Mouse (Mus musculus) limb, embryonic 15.5 days (tissue): ENCODE results near the gene Gm7694. TPM values are rescaled to one million over a fixed set of nuclear protein-coding genes. Genes with fewer than 3 reads are reported as not detected.

Experiments used
- ATAC-seq: fragments of 200-750 bp; cut with Nextera tagmentation; 2 replicates; pipeline ENCODE4 v1.8.0; 2017; ENCODE audit warnings: low read depth, moderate TSS enrichment; ENCODE audit not compliant: insufficient number of reproducible peaks, low FRiP score, low TSS enrichment
- H3K27ac ChIP-seq: fragments of 300-500 bp; sonication (generic); 2 replicates; pipeline ENCODE4 v1.5.1; 2015; ENCODE audit warnings: moderate library complexity, mild to moderate bottlenecking, inconsistent platforms
- H3K27me3 ChIP-seq: fragments of 300-500 bp; sonication (generic); 2 replicates; pipeline ENCODE4 v1.6.1; 2015; ENCODE audit warnings: inconsistent platforms
- H3K36me3 ChIP-seq: fragments of 300-500 bp; sonication (generic); 2 replicates; pipeline ENCODE4 v1.6.1; 2015; ENCODE audit warnings: inconsistent platforms
- H3K4me1 ChIP-seq: fragments of 300-500 bp; sonication (generic); 2 replicates; pipeline ENCODE4 v1.6.1; 2015; ENCODE audit warnings: inconsistent platforms
- H3K4me2 ChIP-seq: fragments of 300-500 bp; sonication (generic); 2 replicates; pipeline ENCODE4 v1.6.1; 2015; ENCODE audit warnings: mild to moderate bottlenecking, inconsistent platforms
- H3K4me3 ChIP-seq: fragments of 300-500 bp; sonication (generic); 2 replicates; pipeline ENCODE4 v1.5.1; 2015; ENCODE audit warnings: mild to moderate bottlenecking, inconsistent platforms
- H3K9ac ChIP-seq: fragments of 300-500 bp; sonication (generic); 2 replicates; pipeline ENCODE4 v1.6.1; 2015; ENCODE audit warnings: inconsistent platforms
- H3K9me3 ChIP-seq: fragments of 300-500 bp; sonication (generic); 2 replicates; pipeline ENCODE4 v1.6.1; 2016; ENCODE audit warnings: inconsistent platforms
- WGBS: fragments of 180-500 bp; shearing (Covaris S2); methylation state at CpG from one replicate; pipeline ENCODE4 v1.1.7; 2015; 5-methylcytosine and 5-hydroxymethylcytosine counted together
- polyA plus RNA-seq: library from polyadenylated mRNA; unstranded; fragments of >200 nt; fragmentation: Nextera tagmentation; extraction: Ambion mirVana; gene quantifications from 2 replicates; pipeline ENCODE4 v1.2.1, GENCODE M21; 2015

Gene Gm7694
- 3.0 TPM in 2 replicates for polyA plus RNA-seq

DNA sequence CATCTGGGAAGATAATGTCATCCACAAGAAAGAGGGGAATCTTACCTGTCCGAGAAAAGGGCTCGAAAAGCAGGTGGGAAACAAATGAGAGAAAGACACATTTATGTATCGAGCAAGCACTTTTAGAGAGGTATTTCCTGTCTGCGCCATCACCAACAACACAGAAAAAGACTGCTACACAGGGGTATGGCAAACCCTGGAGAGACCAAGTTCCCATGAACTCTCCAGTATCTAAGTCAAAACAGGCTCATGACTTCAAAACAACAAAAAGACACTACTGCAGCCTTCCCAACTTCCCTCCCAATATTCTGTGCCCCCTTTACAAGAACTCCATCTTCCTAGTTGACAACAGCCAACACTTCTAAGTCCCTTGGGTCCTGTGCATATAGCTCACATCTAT, at the start of gene Gm7694:
Gene Gm7694 (minus strand): TSS at position 101 of the 400 bp plus-strand sequence.
- Histone ChIP-seq H3K36me3 (no peaks in the 10 kb centered on the region), H3K9me3 (no peaks in the 10 kb centered on the region), H3K4me2 (no peak within 1 kb of the TSS), H3K27me3 (no peaks in the 10 kb centered on the region), H3K27ac (no peak within 1 kb of the TSS), H3K9ac (no peak within 1 kb of the TSS), H3K4me3 (no peak within 1 kb of the TSS), H3K4me1 (no peaks in the 10 kb centered on the region)
- no peak for ATAC-seq
- WGBS, result 95% methylated on average over 4 of the region's 4 CpGs

DNA sequence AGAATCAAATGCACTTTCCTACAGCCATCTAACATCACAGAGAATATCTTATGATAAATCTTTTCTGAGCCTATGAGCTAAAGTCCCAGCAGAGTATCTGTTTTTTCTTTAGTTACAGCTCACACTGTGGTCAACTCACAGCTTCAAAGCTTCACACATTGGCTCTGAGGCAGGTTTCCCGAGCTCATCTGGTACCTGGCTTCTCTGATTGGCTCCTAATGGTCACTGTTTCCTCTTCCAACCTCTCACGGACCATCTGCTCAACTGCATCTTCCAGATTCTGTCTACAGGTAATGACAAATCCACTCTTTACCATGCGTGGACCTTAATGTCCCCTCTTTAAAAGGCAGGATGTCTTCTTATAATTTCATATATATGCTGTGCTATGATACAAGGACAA, 47.2 kb upstream of the Gm7694 start:
- no peaks in the 10 kb centered on the region for H3K9me3 ChIP-seq
- WGBS, result 52% methylated on average over 3 of the region's 3 CpGs

DNA sequence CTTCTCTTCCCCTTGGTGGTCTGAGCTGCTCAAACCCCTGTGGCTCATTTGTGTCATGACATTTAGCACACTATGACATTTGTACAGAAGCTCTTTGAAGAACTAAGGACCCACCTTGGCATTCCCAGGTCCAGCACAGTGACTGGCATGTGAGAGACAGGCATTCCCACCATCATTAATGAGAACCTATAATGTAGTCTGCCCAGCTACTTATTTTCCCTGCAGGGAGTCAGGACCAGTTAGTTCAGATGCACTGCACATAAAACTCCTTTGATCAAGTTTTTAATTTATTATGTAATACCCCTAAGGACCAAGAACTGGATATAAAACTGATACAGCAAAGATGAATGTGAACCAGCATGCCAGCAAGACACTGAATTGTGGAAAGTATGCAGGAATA, 44.9 kb upstream of the Gm7694 start:
- H3K4me1 ChIP-seq, result no peaks in the 10 kb centered on the region
- ATAC-seq, result no peak
- no peaks in the 10 kb centered on the region for H3K27me3 ChIP-seq
- no peak overlapping the region for H3K4me2 ChIP-seq
- no peak overlapping the region for H3K4me3 ChIP-seq
- no peak overlapping the region for H3K27ac ChIP-seq
- no peak overlapping the region for H3K9ac ChIP-seq
- H3K36me3 ChIP-seq, result no peaks in the 10 kb centered on the region
- no peaks in the 10 kb centered on the region for H3K9me3 ChIP-seq

More for the DNA sequence above, 47.2 kb upstream of the Gm7694 start:
- H3K36me3 ChIP-seq, result no peaks in the 10 kb centered on the region
- H3K27me3 ChIP-seq, result no peaks in the 10 kb centered on the region
- H3K4me2 ChIP-seq, result no peak overlapping the region
- no peak for ATAC-seq
- H3K4me3 ChIP-seq, result no peak overlapping the region
- H3K4me1 ChIP-seq, result no peaks in the 10 kb centered on the region
- H3K27ac ChIP-seq, result no peak overlapping the region
- no peak overlapping the region for H3K9ac ChIP-seq

DNA sequence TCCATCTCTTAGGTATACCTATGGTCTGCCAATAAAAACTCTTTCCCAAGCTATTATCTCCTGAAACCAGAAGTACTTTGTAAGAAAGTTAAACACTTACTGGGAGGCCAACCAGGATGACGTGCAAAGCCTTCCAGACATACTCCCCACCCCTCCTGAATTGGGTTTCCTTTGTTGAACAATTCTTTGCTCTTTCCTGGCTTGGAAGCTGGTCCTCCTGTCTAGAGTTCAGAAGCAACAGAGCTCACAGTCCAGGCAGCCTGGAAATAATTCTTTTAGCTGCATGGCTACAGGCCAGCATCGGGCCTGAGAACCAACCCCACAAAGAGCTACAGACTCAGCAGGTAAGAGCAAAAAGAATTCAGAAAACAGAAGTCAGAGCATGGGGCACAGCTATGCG, 40.1 kb upstream of the Gm7694 start:
- Histone ChIP-seq H3K4me1 (no peaks in the 10 kb centered on the region), H3K9me3 (no peaks in the 10 kb centered on the region)
- ATAC-seq, result no peak

DNA sequence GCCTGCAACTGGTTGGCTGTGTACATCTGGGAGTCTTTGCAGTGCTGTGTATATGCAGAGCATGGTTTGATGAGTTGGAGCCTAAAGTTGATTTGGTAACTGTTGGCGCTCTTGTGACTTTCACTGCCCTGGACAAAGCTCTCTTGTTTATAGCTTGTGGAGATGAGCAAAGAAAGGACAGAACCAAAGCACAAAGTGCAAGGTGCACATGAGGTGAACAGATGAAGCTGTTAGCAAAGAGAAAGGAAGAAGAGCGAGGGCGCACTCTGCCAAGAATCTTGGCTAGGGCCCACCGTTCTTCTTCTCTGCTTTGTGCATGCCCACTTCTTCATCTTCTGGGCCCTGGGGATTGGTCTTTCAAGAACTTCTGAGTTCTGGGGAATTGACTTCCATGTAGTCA, 37.8 kb upstream of the Gm7694 start:
- no peak overlapping the region for H3K27ac ChIP-seq
- no peaks in the 10 kb centered on the region for H3K9me3 ChIP-seq
- no peak overlapping the region for H3K4me2 ChIP-seq
- H3K4me3 ChIP-seq, result no peak overlapping the region
- no peak for ATAC-seq
- WGBS, result 92% methylated on average over 4 of the region's 4 CpGs
- no peaks in the 10 kb centered on the region for H3K4me1 ChIP-seq
- no peak overlapping the region for H3K9ac ChIP-seq
- no peaks in the 10 kb centered on the region for H3K27me3 ChIP-seq
- no peaks in the 10 kb centered on the region for H3K36me3 ChIP-seq

More for the DNA sequence above, 40.1 kb upstream of the Gm7694 start:
- Histone ChIP-seq H3K9ac (no peak overlapping the region), H3K4me2 (no peak overlapping the region), H3K27me3 (no peaks in the 10 kb centered on the region), H3K27ac (no peak overlapping the region), H3K4me3 (no peak overlapping the region), H3K36me3 (no peaks in the 10 kb centered on the region)
- 71% methylated on average over 3 of the region's 3 CpGs for WGBS

DNA sequence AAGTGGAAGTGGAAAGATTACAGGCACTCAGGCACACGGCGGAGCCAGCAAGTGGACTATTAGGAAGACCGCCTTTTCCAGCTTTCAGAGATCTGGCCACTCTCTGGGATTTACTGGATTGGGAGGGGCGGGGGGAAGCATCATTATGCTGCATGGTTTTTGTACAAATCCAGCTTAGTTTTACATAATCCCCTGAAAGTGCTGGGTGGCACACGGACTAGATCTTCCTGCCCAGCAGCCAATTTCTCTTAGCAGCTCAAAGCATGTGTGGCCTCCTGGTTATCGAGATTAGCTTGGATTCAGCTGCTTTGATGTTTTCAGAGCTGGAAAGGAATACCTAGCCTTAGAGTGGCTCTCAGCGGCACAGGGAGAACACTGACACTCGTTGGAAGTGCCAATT, 36.9 kb upstream of the Gm7694 start:
- ATAC-seq, result no peak
- WGBS, result 58% methylated on average over 8 of the region's 8 CpGs
- H3K27me3 ChIP-seq, result no peaks in the 10 kb centered on the region

DNA sequence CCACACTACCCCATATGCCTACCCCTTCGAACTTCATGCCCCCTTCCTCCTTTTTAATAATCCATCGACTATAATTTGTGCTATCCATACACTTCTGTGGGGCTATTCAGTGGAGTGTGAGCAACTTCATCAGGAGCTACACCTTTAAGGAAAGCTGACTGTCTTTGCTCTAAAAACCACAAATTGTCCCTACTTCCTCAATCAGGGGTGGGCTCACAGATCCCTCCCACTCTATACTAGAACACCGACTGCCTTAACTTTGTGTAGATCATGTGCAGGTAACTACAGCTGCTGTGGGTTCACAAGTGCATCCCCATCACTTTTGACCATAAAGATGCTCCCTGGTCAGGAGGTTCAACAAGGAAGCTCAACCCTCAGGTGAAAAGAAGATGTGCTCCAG, 33.8 kb upstream of the Gm7694 start:
- no peak overlapping the region for H3K27ac ChIP-seq
- H3K27me3 ChIP-seq, result no peaks in the 10 kb centered on the region
- no peak overlapping the region for H3K4me2 ChIP-seq
- H3K9me3 ChIP-seq, result no peaks in the 10 kb centered on the region
- no peak overlapping the region for H3K9ac ChIP-seq
- ATAC-seq, result no peak
- H3K4me1 ChIP-seq, result no peaks in the 10 kb centered on the region
- H3K4me3 ChIP-seq, result no peak overlapping the region
- H3K36me3 ChIP-seq, result no peaks in the 10 kb centered on the region
- 89% methylated on average over 3 of the region's 3 CpGs for WGBS

More for the DNA sequence above, 36.9 kb upstream of the Gm7694 start:
- Histone ChIP-seq H3K9ac (no peak overlapping the region), H3K4me2 (no peak overlapping the region), H3K27ac (no peak overlapping the region), H3K4me1 (no peaks in the 10 kb centered on the region), H3K9me3 (no peaks in the 10 kb centered on the region), H3K36me3 (no peaks in the 10 kb centered on the region), H3K4me3 (no peak overlapping the region)

DNA sequence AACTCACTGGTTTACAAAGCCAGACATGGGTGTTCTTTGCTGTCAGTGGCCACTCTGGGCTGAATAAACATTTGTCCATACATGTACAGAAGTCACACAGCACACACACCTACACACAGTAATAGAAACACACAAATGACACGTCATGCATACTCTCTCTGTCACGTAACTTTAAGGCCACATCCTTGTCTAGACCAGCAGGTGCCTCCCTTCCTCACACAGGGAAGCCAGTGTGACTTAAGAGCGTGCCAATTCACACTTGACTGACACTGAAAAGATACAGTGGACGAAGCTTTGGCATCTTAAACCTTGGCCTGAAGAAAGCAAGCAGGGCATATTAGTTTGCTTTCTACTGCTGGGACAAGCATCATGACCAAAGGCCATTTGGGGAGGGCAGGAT, 26.6 kb upstream of the Gm7694 start:
- Histone ChIP-seq H3K4me3 (no peak overlapping the region), H3K9me3 (no peaks in the 10 kb centered on the region), H3K4me1 (no peaks in the 10 kb centered on the region), H3K27me3 (no peaks in the 10 kb centered on the region), H3K4me2 (no peak overlapping the region), H3K36me3 (no peaks in the 10 kb centered on the region; the same call in 1 of the 2 replicates), H3K27ac (no peak overlapping the region), H3K9ac (no peak overlapping the region)
- 90% methylated on average over 4 of the region's 4 CpGs for WGBS
- ATAC-seq, result no peak

DNA sequence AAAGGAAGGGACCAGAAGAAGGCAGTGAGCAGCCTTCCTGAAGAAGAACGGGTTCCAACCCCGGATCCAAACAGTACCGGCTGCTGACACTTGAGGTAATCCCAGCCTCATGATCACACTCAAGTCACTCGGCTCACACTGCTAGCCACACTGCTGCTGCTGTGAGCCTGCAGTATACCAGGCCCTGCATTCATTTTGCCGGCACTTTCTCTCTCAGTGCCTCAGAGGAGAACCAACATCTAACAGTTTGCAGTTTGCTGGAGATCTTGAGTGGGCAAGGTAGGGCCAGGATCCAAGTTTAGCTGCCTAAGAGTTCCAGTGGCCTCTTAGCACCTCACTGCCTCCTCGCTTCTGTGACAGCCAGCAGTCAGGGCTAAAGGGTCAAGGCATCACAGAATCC, 25.8 kb upstream of the Gm7694 start:
- Histone ChIP-seq H3K9ac (no peak overlapping the region), H3K36me3 (no peaks in the 10 kb centered on the region; the same call in 1 of the 2 replicates), H3K4me1 (no peaks in the 10 kb centered on the region), H3K27me3 (no peaks in the 10 kb centered on the region), H3K4me3 (no peak overlapping the region), H3K27ac (no peak overlapping the region), H3K4me2 (no peak overlapping the region), H3K9me3 (no peaks in the 10 kb centered on the region)
- 61% methylated on average over 6 of the region's 6 CpGs for WGBS
- no peak for ATAC-seq

DNA sequence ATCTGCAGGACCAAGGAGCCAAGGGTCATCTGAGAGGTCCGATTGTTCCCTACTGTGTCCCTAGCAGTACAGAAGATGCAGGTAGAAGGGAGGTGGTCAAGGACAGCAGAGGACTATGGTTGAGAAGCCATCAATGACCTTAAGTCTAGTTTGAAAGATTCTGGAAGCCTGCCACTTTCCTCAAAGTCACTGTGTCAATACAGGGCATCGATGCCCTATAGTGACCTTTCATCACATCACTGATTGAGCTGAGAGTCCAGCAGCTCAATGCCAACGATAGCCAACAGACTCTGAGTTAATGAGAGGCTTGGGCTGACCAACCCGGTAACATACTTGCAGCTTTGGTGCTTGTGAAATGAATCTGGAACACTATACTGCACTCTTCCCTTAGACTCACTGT, 19.1 kb upstream of the Gm7694 start:
- WGBS, result 91% methylated on average over 4 of the region's 4 CpGs
- no peak overlapping the region for H3K27ac ChIP-seq
- H3K4me3 ChIP-seq, result no peak overlapping the region
- H3K4me2 ChIP-seq, result no peak overlapping the region
- H3K27me3 ChIP-seq, result no peaks in the 10 kb centered on the region
- no peak for ATAC-seq
- H3K36me3 ChIP-seq, result no peaks in the 10 kb centered on the region; the same call in 1 of the 2 replicates
- H3K9ac ChIP-seq, result no peak overlapping the region
- no peaks in the 10 kb centered on the region for H3K9me3 ChIP-seq
- H3K4me1 ChIP-seq, result no peaks in the 10 kb centered on the region

DNA sequence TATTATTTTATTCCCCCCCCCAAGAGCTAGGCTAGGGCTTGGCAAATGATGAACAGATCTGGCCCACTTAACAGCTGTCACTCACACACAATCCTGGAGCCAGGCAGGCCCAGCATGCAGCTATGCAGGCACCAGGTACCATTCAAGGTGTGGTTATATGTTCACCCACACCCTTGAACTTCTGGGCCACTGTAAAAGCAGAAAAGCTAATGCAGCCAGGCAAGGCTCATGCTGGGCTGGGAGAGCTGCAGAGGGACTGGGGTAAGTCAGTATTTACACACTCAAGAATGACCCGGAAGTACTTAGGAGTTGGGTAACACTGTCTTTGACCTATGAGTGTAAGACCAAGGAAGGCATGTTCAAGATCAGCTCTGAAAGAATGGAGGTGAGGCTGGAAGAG, 18.2 kb upstream of the Gm7694 start:
- 98% methylated on average over 1 of the region's 1 CpGs for WGBS
- ATAC-seq, result no peak
- Histone ChIP-seq H3K4me2 (no peak overlapping the region), H3K4me3 (no peak overlapping the region), H3K27me3 (no peaks in the 10 kb centered on the region), H3K9ac (no peak overlapping the region), H3K4me1 (no peaks in the 10 kb centered on the region), H3K36me3 (peaks cover 5% of the 10 kb centered on the region; the same call in 1 of the 2 replicates), H3K27ac (no peak overlapping the region), H3K9me3 (no peaks in the 10 kb centered on the region)

DNA sequence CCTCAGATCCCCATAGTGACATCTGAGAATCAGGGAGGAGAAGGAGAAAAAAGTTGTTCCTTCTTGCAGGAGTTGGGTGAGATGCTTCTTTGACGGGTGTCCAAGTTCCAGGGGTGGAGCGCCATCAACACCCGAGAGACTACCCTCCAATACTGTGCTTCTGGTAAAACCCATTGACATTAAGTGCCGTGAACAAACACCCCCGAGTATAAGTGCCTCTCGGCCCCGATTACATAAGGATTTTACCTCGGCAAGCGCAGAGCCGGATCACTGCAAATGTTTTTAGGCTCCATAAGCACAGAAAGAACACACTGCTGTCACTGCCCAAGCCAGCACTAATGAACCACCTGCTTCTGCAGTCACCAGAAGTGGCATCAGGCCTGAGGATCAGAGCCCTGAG, 16.9 kb upstream of the Gm7694 start:
- H3K27ac ChIP-seq, result no peak overlapping the region
- no peak overlapping the region for H3K4me3 ChIP-seq
- no peak for ATAC-seq
- no peak overlapping the region for H3K4me2 ChIP-seq
- 0 out of 2 replicates have a peak, but pooled peaks cover 5% of the 10 kb centered on the region for H3K36me3 ChIP-seq
- WGBS, result 85% methylated on average over 10 of the region's 10 CpGs
- no peaks in the 10 kb centered on the region for H3K4me1 ChIP-seq
- H3K9ac ChIP-seq, result no peak overlapping the region
- no peaks in the 10 kb centered on the region for H3K9me3 ChIP-seq
- H3K27me3 ChIP-seq, result no peaks in the 10 kb centered on the region

DNA sequence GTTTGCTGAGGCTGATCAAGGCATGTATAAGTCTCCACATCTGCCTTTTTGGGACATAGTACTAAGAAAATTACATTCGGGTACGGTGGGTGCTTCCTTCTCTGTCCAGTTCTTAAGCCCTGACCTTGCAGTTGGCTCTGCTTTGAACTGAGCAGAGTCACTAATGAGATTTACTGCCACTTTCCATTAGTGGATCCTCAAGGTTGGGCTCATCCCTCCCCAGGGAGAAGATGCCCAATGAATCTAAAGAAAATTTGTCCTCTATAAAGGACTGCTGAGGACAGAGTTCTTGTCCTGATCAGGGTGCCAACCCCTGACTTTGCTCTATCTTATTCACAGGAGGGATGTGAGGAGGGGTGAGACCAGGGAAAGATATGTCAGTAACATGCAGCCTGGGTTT, 15.9 kb upstream of the Gm7694 start:
- WGBS, result 77% methylated on average over 2 of the region's 2 CpGs
- H3K36me3 ChIP-seq, result 0 out of 2 replicates have a peak, but pooled peaks cover 5% of the 10 kb centered on the region
- H3K9me3 ChIP-seq, result no peaks in the 10 kb centered on the region
- no peak overlapping the region for H3K4me3 ChIP-seq
- H3K27me3 ChIP-seq, result no peaks in the 10 kb centered on the region
- no peak overlapping the region for H3K4me2 ChIP-seq
- no peak overlapping the region for H3K9ac ChIP-seq
- no peak for ATAC-seq
- no peak overlapping the region for H3K27ac ChIP-seq
- no peaks in the 10 kb centered on the region for H3K4me1 ChIP-seq
